Mouse (Mus musculus): ENCODE results near the gene Tmtc2. TPM values are rescaled to one million over a fixed set of nuclear protein-coding genes. Genes with fewer than 3 reads are reported as not detected.

Gene Tmtc2
- total RNA-seq, 1 experiment from 2014 or later: 5.0 TPM

DNA sequence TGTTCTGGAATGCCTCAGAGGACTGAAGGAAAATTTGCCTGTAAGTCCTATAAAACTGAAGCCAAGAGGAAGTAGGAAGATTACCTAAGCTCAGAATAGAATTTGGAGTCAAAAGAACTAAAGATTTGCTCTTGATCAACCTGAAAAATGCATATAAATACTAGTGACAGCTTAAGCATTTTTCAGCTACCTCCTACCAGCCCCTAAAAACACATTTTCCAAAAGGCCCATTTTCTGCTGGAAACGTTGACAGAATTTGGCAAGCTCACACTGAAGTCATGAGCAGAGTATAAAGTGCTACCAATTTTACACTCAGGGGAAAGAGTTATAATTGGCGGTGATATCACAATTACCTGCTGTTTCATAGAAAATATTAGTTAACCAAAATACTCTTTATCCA lies 285.8 kb downstream of the Tmtc2 start:
- no peak for DNase-seq

DNA sequence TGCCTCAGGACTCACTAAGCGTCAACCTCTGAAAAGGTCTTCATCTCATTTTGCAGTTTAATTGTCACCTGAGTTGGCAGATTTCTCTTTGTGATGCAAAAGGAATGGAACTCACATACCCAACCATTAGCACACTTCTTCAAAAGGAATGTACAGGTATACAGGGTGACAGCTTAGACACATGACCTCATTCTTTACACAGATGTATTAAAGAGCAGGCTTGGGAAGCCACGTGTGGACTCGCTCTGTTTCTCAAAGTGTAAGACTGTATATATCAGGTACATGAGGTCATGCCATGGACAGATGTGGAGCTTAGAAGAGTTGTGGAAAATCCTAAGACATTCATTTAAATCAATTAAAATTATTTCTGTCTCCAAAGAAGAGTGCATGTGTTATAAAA lies 286.7 kb downstream of the Tmtc2 start:
- no peak for DNase-seq

DNA sequence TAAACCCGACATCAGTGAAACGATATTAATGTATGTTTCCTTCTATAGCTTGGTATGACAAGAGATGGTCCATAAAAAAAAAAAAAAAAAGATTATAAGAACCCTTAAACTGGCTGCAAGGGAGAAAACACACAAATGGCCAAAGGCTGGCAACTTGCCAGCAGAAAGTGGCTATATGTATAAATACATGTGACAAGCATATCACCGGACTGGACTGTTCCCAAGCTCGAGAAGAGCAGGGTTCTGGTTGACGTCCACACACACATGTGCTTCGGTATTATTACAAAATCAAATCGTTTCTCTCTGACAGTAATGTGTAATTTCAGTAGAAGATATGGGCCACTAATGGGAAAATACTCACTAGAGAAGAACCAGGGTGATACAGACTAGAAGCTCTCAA lies 287.2 kb downstream of the Tmtc2 start:
- no peak for DNase-seq

DNA sequence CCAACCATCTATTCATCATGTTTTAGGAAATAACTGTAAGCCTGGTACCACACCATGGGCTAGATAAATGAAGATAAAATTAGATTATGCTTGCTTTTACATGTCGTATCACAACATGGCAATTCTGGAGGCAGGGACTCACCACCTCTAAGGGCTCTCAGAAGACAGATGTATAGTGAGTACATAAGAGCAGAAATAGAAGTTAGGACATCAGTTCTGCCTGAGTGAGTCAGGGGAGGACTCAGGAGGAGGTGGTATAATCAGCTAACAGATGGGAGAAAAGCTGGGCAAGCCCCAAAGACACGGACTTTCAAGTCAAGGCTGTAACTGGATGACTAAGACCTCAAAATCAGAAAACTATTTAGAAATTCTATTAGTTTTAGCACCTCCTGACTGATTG lies 288.0 kb downstream of the Tmtc2 start:
- no peak for DNase-seq

DNA sequence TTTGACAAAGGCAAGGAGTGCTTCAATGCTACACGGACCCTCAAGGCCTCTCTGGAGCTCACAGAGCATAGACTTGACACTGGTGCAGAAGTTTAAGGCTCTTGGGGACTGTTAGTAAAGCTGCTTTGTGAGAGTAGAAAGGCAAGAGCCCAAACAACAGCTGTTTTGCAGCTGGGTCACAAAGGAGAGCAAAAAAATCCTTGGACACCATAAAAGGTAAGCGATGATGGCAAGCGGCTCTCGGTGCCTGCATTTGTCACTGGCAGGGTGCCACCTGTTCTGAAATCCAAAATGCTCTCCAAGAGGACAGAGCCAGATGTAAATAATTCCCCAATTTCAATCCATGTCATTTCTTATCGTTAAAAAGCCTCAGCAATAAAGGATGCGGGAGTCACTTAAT lies 290.1 kb downstream of the Tmtc2 start:
- DNase-seq: peak; percentile 20

DNA sequence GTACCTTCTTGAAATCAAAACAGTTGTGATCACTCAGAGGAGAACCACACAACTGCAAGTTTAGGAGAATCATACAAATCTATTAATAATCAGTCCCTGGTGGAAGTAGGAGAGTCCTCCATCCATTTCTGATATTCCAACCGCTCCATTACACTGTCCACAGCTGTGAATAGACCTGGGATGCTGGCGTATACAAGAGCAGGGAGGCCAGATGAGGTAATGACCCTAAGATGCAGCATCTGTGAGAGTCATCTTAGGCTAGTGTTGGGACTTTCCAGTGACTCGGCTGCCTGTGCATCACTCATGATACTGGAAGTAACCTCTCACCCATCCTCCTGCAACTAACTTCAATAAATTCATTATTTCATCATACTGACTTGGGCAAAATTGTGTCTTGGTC lies 293.3 kb downstream of the Tmtc2 start:
- no peak for DNase-seq

DNA sequence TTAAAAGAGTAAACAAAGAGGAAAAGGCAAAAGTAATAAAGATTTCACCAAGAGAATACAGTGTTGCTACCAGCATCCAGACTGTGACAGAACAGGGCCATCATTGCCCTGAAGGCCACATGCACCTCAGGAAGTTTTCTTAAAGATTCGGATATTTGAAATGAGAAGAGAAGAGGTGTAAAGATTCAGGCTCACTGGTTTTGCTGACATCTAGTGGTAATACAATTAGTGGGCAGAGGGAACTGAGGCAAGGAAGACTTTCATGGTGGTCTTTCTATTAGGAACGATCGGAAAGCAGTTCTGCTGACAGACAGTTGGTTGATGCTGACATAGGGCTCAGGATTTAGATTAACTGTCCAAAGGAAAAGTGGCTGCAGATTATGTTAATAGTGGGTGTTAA lies 314.2 kb downstream of the Tmtc2 start:
- no peak for DNase-seq

DNA sequence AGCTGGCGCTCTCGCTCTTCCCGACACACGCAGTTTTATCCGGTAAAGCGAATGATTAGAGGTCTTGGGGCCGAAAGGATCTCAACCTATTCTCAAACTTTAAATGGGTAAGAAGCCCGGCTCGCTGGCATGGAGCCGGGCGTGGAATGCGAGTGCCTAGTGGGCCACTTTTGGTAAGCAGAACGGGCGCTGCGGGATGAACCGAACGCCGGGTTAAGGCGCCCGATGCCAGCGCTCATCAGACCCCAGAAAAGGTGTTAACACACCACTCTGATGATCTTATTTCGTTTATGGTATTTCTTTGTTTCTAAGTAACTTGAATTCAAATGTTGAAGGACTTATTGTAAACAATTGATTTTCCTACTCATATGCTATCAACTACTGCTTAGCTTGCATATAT lies 336.0 kb downstream of the Tmtc2 start:
- peak; percentile 56 for DNase-seq

DNA sequence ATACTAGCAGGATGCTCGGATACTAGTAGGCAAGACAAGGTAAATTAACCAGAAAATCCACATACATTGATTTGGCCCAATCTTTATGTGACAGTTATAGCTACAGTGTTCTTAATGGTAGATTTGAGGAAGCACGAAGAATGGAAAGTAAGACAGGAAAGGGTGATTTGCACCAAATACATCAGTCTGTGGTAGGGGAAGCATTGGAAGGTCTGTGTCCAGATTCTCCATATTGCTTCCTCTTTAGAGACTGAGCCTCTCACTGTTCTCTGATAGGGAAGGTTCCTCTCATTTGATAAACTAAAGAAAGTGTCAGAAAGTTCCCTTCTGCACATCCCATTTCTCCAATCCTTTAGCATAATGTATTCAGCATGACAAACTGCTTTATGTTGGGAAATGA lies 341.4 kb downstream of the Tmtc2 start:
- no peak for DNase-seq

DNA sequence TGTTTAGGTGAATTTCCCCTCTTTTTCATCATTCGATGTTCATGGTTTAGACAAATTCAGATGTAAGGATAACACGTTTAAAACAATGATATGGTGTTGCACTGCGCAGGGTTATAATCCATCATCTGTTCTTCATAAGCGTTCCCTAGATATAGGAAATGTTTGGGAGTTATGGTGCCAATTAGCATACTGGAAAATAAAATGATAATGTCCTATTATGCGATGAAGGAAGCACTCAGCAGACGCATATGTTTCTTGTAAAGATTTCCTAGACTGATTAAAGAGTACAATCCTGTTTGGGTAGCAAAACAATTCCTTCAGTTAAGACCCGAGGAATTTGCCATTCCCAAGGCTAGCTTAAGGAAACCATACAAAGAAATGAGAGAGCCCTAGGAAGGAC lies 343.8 kb downstream of the Tmtc2 start:
- DNase-seq: no peak

DNA sequence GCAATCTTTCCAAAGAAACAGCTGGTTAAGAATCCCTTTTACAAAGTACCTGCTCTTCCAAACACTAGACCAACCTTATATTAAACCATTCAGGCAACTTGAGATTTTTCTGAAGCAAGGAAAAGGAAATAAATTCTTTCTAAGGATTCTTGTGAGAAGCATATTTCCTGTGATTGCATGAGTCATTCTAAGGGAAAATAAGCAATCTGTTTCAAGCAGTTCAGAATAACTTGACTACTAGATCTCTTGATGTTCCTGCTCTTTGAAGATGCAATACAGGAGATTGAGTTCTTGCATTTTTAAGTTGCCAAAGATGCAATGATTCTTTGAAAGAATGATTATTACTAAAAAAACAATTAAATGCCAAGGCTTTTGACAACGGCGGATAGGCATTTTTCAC lies 345.6 kb downstream of the Tmtc2 start:
- no peak for DNase-seq

DNA sequence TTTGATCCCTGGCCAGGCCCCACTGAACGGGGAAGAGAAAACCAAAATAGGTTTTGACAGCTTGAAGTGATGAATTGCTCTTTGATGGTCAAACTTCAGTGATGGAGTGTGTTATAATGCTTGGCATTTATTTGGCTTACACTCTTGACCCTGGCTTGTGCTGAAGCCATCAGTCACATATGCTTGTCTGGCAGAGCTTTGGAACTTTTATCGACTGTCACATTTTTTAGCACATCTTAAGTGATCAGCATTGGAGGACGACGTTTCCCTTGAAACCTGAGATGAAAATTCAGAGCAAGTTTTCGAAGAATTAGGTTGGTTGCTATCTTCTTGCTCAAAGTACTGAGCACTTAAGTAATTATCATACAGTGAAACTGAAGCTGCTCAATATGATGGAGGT lies 346.6 kb downstream of the Tmtc2 start:
- DNase-seq: no peak

DNA sequence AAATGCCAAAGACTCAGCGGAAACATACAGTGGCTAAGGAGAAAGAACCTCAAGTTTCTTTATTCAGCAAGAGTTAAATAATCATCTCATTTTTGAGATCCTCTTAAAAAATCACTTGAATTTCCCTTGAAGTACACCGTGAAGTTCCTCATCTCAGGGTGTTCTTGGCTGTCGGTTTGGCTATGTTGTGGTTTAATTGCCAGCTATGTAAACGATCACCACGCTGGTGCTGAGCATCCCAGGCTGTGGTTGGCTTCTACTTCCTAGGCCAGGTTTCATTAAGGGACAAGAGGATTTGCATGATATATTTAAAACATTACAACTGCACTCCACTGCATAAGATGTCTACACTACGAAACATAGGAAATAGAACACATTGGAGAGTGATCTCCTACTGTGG lies 348.5 kb downstream of the Tmtc2 start:
- DNase-seq: no peak

DNA sequence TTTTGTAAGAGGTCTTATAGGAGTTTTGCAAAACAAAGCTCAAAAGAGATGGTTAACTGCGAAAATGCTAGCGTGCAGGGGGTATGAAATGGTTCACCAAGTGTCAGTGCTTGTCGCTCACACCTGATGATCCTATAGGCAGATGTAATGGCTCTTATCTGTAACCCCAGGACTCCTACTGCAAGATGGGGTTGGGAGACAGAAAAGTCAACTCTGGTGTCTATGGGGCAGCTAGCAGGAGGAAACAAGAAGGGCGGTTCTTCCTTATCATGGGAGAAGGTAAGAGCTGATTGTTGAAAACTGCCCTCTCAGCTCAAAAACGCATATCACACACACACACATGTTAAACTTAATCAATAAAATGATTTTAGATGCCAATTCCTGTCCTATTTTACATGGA lies 351.3 kb downstream of the Tmtc2 start:
- no peak for DNase-seq

DNA sequence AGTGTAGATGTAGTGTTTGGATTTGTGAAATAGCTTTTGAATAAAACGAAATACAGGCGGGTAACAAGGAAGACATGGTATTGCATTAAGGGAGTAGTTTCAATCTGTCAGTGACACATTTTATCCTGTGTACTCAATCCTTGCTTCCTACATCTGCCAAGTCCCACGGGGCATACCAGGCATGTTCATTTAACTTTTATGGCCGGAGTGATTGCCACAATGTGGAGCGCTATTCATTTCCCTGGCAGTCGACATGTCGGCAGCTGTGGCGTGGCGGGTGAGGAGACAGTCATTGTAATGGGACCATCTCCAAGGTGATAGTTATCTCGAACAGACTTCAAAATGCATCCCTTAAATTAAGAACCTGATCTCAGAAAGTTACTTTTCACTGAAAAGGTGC lies 372.8 kb downstream of the Tmtc2 start:
- DNase-seq: no peak

DNA sequence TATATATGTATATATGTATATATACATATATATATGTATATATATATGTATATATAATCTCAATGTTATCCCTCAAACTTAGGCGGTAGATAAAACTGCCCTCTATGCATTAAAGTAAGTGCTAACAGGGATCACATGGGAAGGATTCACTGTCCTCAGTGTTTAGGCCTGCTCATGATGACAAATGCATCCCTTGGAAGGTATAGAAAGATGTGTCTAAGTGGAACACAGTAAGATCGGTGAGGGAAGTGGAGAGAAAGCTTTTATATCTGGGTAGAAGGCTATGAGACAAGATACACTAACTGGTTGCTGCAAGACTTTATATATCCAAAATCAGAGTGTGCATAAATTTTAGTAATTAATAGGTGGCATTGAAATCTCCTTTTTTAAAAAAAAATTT lies 373.6 kb downstream of the Tmtc2 start:
- no peak for DNase-seq

DNA sequence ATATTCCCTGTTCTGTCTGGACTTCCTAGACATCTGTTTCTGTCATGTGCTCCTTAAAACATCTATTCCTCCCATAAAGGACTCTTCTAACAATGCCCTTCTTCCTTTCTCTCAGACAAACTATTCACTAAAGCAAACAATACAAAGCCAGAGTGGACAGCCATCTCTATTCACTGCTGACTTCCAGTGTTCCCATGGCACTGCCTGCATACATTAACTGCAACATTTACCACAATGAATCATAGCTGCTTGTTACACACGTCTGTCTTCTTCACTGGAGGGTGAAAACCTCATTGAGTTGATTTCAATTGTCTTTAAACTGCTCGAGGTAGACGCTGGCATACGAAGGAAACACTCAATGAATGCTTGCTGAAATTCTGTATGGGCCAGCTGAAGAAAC lies 374.2 kb downstream of the Tmtc2 start:
- no peak for DNase-seq

DNA sequence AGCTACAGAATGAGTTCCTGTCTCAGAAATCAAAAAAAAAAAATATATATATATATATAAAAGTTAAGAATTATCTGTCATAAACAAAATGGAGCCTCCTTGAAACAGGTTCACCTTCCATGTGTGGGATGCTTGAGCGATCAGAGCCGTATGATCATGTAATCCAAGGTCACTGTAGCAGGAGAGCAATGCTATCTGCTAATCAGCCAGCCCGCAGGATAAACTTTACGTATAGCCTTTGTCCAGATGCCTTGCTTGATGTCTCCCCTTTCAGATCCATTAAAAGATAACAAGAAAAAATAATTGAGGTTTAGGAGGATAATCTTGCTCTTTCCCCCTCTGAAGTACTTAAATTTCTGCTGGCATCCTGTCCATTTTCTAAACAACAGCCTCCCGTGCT lies 374.7 kb downstream of the Tmtc2 start:
- DNase-seq: no peak

DNA sequence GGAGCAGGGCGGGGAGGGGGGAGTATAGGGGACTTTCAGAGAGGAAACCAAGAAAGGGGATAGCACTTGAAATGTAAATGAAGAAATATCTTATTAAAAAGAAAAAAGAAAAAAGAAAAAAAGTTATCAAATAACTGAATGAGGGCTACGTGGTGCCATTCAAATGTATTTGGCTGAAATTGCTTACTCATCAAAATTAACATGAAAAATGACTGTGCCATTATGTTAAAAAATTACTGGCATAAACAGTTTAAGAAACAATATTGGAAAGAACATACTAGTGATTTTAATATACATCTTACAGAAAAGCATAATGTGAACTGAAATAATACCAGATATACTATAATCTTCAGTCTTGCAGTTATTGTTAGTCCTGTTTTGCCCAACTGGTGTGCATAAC lies 378.9 kb downstream of the Tmtc2 start:
- no peak for DNase-seq

DNA sequence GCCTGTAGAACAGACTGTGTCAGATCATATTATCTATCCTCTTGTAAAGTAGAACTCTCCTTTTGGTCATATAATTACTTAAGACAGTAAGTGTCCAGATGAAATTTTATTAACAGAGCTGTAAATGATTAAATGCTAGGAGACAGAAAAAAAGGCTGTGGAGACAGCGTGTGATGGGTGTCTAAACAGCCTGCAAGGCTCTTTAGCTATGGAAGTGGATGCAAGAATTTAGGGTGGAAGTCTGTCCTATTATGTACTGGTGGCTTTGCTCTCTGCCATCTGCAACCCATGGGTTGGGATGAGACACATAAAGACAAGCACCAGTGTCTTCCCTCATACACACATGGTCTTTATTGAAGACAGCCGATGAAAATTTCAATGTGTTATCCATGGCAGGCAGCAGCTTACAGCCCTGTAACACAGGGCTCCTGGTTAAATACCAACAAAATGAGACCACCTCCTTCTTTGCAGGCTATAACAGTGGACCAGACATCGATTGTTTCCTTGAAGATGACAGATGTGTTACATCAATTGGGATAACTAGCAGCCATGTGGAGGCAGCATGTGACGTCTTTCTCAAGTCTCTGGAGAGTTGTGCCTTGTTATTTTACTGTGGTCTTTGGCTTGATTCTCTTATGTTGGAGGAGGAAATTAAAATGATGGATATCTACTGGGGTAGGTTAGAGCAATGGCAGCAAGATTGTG lies 380.3 kb downstream of the Tmtc2 start:
- no peak for DNase-seq

DNA sequence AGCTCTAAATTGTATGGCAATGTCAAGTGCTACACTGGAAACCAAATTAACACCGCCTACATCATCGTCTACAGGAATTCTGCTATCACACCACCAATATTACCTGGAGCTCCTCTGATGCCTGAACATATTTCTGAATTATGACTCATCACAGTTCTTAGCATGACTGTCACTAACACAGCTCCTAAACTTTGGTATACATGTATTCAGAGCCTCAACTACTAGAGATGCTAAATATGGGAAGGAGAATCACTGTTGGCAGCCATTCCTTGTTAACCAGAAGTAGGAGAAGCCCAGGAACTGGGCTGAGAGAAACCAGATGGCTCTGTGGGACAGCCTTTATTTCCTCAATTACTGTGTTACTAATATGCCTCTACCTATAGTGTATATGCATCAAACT lies 382.2 kb downstream of the Tmtc2 start:
- no peak for DNase-seq

DNA sequence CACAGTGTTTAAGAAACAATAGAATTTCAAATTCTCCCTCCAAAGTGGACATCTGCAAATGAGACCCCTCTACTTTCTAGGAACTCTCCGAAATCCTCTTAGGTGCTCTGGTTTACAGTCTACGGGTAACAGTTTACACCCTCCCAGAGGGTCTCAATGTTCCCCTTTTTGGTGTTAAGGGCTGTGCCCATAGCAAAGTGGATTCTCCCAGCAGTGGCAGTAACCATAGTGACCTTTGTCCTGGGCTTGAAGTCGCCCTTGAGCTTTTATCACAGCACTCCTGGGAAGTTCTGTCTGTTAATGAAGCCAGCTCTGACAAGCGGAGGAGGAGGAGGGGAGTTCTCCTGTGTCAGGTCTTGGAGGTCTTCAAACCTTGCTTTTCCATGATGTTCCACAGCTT lies 384.5 kb downstream of the Tmtc2 start:
- no peak for DNase-seq

DNA sequence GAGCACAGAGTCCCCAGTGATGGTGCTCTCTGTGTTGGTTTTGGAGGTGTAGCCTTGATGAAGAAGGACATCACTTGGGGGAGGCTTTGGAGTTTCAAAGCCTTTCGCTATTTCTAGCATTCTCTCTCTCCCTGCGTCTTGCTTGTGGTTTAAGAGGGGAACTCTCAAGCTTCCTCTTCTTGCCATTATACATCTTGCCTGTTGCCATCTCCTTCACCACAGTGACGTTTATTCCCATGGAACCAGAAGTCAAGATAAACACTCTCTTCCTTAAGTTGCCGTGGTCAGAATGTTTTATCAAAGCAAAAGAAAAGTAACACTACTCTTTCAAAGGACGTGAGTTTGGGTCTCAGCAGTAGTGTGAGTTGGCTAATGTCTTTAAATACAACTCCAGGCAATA lies 387.6 kb downstream of the Tmtc2 start:
- DNase-seq: no peak

DNA sequence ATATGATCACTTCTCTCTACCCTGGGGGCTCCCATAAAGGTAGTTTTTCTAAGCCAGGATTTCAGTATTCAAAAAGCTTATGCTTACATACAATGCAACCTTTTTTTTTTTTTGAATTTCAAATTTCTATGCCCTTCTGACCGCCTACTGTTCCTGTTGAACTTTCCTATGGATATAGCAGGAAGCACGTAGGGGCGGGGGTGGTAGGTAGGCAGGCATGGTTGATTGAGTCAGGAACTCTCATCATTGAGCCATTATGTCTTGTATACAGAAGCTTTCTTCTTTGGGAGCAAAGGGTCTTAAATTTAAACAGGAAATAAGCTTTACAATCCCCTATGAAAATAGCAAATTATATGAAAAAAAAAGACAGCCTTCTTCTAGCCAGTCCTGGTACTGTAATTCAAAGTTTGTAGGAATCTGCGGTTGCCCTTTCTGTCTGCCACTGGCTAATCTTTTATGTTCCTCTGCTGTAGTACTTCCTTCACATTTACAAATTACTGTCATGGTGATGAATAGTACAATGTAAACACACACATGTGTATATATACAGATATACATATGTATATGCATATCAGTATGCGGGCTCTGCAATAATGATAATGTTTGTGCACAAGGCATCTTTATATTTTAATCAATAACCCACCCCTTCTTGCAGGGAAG lies 405.7 kb downstream of the Tmtc2 start:
- no peak for DNase-seq

DNA sequence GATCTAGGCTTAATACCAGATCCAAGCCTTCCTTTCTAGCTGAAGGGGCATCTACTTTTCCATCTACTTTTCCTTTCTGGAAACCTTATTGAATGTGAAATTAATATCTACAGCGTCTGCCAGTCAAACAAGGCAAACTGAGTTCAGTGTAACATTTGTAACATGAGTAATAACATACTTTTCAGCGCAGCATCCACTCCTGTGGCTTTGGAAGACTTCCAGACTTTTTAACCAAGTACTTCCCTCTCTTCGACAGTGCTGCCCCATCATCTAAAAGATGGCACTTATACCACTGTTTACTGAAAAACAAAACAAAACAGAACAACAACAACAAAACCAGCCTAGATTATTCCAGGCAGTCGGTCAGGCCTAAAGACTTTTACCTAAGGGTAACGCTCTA lies 409.0 kb downstream of the Tmtc2 start:
- no peak for DNase-seq

Data from adrenal gland, postnatal 25 days (tissue).